Mouse (Mus musculus): ENCODE measurements at regions not wholly inside any gene's neighbourhood (a gene's known extent, or its start where the extent isn't known, plus 50 kb on each side); places are given as distances from the start of the nearest gene placed in this dataset.

DNA sequence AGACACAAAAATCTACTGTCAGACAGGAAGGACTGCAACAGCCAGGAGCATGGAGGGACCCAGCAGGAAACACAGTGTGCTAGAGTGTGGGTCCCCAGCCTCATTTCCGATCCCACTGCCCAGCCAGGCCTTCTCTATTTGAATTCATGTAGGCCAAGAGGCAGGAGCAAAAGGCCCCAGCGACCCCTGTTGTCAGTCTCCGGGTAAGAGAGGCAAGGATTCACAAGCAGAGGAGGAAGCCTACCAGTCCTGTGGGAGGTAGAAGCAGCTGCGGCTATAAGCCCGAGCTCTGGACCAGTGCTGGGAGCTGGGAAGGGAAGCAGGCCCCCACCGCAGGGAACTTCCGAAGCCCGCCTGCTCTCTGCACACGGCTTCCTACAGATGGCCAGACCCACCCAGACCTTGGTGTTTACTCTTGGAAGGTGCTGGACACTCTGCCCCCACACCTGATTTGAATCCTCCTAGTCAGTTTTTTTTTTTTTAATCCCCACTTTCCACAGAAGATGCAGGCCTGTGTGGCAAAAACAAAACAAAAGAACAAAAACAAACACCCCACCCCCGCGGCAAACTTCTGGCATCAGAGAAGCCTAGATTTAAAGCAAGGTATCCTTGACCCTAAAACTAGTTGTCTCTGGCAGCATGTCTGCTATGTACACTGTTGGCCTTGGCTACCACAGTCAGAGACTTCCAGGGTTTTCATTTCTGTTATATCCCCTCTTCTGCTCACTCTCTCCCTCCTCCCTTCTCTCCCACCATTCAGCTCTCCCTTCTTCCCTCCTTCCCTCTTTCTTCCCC lies 420.6 kb upstream of the Trpc7 start:
- H3K27me3 ChIP-seq = 0 out of 2 replicates have a peak, but pooled peaks cover 5% of the 10 kb centered on the region
- no peaks in the 10 kb centered on the region for H3K36me3 ChIP-seq
- peaks cover 18% of the 10 kb centered on the region for H3K4me1 ChIP-seq
- no peaks in the 10 kb centered on the region for H3K9me3 ChIP-seq
- H3K9ac ChIP-seq = no peak overlapping the region
- 33% methylated on average over 11 of the region's 11 CpGs for WGBS
- H3K4me3 ChIP-seq = no peak overlapping the region
- no peak overlapping the region for H3K27ac ChIP-seq
- no peak for ATAC-seq (ENCODE audit: insufficient number of reproducible peaks, insufficient read depth, low FRiP score, low TSS enrichment, low read depth)
- H3K4me2 ChIP-seq = no peak overlapping the region

GRCm38 (mm10) chr13:57314512-57314911 lies 418.7 kb upstream of the Trpc7 start:
- Histone ChIP-seq H3K4me1 (peaks cover 18% of the 10 kb centered on the region), H3K9ac (no peak overlapping the region), H3K27me3 (0 out of 2 replicates have a peak, but pooled peaks cover 7% of the 10 kb centered on the region), H3K27ac (no peak overlapping the region), H3K4me2 (no peak overlapping the region), H3K36me3 (no peaks in the 10 kb centered on the region), H3K9me3 (no peaks in the 10 kb centered on the region), H3K4me3 (no peak overlapping the region)
- WGBS = 44% methylated on average over 9 of the region's 9 CpGs
- ATAC-seq (ENCODE audit: insufficient number of reproducible peaks, insufficient read depth, low FRiP score, low TSS enrichment, low read depth) = no peak

- H3K27ac ChIP-seq = no peak overlapping the region
- H3K4me3 ChIP-seq = no peak overlapping the region
- no peaks in the 10 kb centered on the region for H3K36me3 ChIP-seq
- H3K9ac ChIP-seq = no peak overlapping the region
- H3K27me3 ChIP-seq = 0 out of 2 replicates have a peak, but pooled peaks cover 4% of the 10 kb centered on the region
- 52% methylated on average over 2 of the region's 2 CpGs for WGBS
- H3K4me2 ChIP-seq = no peak overlapping the region
- no peaks in the 10 kb centered on the region for H3K9me3 ChIP-seq
- ATAC-seq (ENCODE audit: insufficient number of reproducible peaks, insufficient read depth, low FRiP score, low TSS enrichment, low read depth) = no peak
- H3K4me1 ChIP-seq = peaks cover 18% of the 10 kb centered on the region
Measured at GRCm38 (mm10) chr13:57313731-57314130, 417.9 kb upstream of the Trpc7 start.

GRCm38 (mm10) chr13:57311235-57311634 lies 415.4 kb upstream of the Trpc7 start:
- Histone ChIP-seq H3K4me2 (no peak overlapping the region), H3K4me3 (no peak overlapping the region), H3K27ac (no peak overlapping the region), H3K27me3 (0 out of 2 replicates have a peak, but pooled peaks cover 4% of the 10 kb centered on the region), H3K4me1 (peaks cover 19% of the 10 kb centered on the region), H3K9me3 (0 out of 2 replicates have a peak, but pooled peaks cover 3% of the 10 kb centered on the region), H3K9ac (no peak overlapping the region), H3K36me3 (no peaks in the 10 kb centered on the region)
- no peak for ATAC-seq (ENCODE audit: insufficient number of reproducible peaks, insufficient read depth, low FRiP score, low TSS enrichment, low read depth)
- WGBS = 62% methylated on average over 2 of the region's 2 CpGs

DNA sequence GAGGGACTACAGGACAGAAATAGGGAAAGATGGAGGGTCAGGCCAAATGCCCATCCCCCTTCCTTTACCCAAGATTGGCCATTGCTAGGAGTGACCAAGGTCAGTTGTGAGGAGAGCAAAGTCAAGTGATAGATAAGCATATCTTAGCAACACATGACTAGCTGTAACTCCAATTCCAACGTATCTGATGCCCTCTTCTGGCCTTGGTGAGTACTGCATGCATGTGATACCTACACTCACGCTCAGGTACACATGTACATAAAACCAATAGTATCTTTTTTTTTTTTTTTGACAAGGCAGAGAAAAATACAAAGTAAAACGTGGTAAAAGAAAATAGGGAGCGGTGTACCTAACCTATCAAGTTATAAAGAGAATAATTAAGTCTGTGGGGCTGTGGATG lies 413.8 kb upstream of the Trpc7 start:
- 89% methylated on average over 4 of the region's 4 CpGs for WGBS
- no peak overlapping the region for H3K4me2 ChIP-seq
- no peak overlapping the region for H3K4me3 ChIP-seq
- H3K9ac ChIP-seq = no peak overlapping the region
- 0 out of 2 replicates have a peak, but pooled peaks cover 3% of the 10 kb centered on the region for H3K9me3 ChIP-seq
- H3K27ac ChIP-seq = no peak overlapping the region
- H3K27me3 ChIP-seq = 0 out of 2 replicates have a peak, but pooled peaks cover 4% of the 10 kb centered on the region
- H3K36me3 ChIP-seq = no peaks in the 10 kb centered on the region
- no peak for ATAC-seq (ENCODE audit: insufficient number of reproducible peaks, insufficient read depth, low FRiP score, low TSS enrichment, low read depth)
- peaks cover 13% of the 10 kb centered on the region for H3K4me1 ChIP-seq

DNA sequence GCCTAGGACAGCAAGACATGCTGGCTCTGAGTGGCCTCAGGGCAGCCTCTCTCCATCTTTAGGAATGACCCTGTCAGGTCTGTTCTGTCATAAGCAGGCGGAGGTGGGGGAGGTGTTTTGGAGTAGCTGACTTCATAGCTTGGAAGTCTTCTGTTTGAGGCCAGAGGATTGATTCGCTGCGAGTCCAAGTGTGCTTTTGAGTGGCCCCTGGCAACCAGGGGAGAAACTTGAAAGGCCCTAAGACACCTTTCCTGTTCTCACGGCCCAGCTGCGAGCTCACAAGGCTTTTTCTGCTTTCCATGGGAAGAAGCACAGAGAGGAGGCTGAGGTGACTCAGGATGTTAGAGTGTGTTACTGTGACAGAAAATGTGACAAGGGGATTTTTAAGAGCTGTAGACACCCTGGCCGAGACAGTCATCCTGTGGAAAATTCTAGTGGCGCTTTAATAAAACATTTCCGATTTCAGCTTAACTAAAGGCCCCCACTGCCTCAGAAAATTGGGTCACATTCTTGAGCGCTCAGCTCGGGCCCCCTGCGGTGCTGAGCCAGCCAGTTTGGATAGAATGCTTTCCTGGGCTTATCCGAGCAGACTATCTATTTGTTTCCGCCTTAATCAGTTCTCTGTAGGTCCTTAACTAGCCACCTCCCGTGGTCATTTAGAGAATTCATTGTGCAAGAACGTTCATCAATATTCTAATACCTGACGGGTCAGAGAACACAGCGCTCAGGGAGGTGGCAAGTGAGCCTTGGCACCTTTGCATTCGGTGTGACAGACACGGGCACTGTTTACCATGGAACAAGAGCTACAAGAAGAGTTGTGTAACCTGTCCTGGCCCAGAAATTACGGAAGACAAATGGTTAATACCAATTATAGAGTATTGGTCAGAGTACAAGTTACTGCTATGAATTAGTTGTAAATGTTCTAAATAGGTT lies 412.4 kb upstream of the Trpc7 start:
- no peak for ATAC-seq (ENCODE audit: insufficient number of reproducible peaks, insufficient read depth, low FRiP score, low TSS enrichment, low read depth)
- Histone ChIP-seq H3K9me3 (0 out of 2 replicates have a peak, but pooled peaks cover 3% of the 10 kb centered on the region), H3K4me1 (peaks cover 8% of the 10 kb centered on the region), H3K9ac (no peak overlapping the region), H3K4me3 (no peak overlapping the region), H3K27me3 (0 out of 2 replicates have a peak, but pooled peaks cover 4% of the 10 kb centered on the region), H3K4me2 (no peak overlapping the region), H3K36me3 (no peaks in the 10 kb centered on the region), H3K27ac (no peak overlapping the region)
- 27% methylated on average over 20 of the region's 20 CpGs for WGBS

DNA sequence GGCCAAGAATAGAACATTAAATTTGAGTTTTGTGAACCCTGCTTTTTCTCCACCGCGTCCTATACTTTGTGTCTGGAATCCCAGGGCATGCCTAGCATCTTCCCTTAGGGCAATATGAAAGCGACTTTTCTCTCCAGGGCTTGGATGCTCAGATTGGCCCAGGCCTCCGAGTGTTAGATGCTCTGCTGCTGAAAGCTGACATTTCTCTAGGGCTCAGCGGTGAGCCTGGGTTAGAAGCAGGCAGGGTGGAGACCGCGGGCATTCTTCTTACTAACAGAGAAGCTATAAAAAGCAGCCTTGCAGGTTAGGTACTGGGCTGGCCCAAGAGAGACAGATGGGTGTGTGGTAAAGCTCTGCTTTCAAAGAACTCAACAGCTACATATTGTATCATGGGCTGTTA lies 409.8 kb upstream of the Trpc7 start:
- Histone ChIP-seq H3K4me3 (no peak overlapping the region), H3K27me3 (no peaks in the 10 kb centered on the region), H3K9me3 (0 out of 2 replicates have a peak, but pooled peaks cover 3% of the 10 kb centered on the region), H3K9ac (no peak overlapping the region), H3K4me2 (no peak overlapping the region), H3K27ac (no peak overlapping the region), H3K36me3 (no peaks in the 10 kb centered on the region), H3K4me1 (peaks cover 8% of the 10 kb centered on the region)
- WGBS = 84% methylated on average over 7 of the region's 7 CpGs
- ATAC-seq (ENCODE audit: insufficient number of reproducible peaks, insufficient read depth, low FRiP score, low TSS enrichment, low read depth) = no peak

DNA sequence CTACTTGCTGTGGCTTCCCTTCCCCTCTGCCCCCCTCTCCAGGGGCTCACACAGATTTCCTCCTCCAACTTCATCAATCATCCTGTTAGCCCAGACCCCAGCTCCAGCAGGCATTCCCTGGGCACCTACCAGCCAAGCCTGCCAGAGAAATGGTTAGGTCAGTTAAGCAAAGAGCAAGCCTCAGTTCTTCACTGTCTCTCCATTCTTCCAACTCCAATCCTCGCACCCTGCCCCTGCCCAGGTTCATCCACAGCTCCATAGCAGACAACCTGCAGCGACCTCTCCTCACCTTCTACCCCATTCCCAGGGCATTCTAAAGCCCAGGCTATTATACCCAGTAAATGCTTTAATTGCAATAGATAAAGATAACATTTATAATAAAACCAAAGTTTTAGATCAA lies 408.0 kb upstream of the Trpc7 start:
- Histone ChIP-seq H3K36me3 (no peaks in the 10 kb centered on the region), H3K4me1 (peaks cover 8% of the 10 kb centered on the region), H3K9me3 (0 out of 2 replicates have a peak, but pooled peaks cover 3% of the 10 kb centered on the region), H3K9ac (no peak overlapping the region), H3K4me2 (no peak overlapping the region), H3K4me3 (no peak overlapping the region), H3K27ac (no peak overlapping the region), H3K27me3 (no peaks in the 10 kb centered on the region)
- ATAC-seq (ENCODE audit: insufficient number of reproducible peaks, insufficient read depth, low FRiP score, low TSS enrichment, low read depth) = no peak
- WGBS = 80% methylated on average over 2 of the region's 2 CpGs

DNA sequence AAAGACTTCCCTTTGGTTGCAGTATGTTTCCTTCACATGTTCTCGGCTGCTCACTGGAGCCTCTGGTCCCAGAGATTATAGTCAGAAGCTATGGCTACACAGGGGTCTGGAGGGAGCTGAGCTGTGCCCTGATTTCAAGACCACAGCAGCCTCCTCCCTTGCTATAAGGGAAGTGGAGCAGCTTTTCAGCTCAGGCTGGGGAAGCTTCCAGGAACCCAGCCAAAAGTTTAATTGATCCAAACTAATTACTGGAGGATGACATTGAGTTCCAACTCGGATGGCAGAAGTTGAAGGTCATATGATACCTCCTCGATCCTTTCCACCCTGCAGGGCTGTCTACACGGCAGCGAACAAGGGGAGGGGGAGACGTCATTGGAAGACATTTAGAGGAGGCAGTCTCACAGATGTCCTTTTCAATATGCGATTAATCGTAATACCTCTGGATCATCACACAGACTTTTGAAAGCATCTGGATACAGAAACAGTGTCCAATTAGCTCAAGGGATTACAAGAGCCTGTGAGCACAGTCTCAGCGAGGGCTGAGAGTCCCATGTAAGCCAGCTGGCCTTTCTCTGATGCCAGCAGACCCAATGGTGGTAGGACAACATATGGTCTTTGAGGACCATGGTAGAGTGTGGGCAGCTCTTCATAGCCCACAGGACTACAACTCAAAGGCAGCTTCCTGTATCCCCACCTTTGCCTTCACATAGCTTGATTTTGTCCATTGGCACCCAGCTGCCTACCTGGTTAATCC lies 396.1 kb upstream of the Trpc7 start:
- 0 out of 2 replicates have a peak, but pooled peaks cover 2% of the 10 kb centered on the region for H3K27me3 ChIP-seq
- no peaks in the 10 kb centered on the region; the same call in 1 of the 2 replicates for H3K9me3 ChIP-seq
- WGBS = 56% methylated on average over 9 of the region's 9 CpGs
- no peak overlapping the region for H3K27ac ChIP-seq
- H3K9ac ChIP-seq = no peak overlapping the region
- ATAC-seq (ENCODE audit: insufficient number of reproducible peaks, insufficient read depth, low FRiP score, low TSS enrichment, low read depth) = no peak
- no peak overlapping the region for H3K4me3 ChIP-seq
- no peaks in the 10 kb centered on the region for H3K36me3 ChIP-seq
- no peaks in the 10 kb centered on the region for H3K4me1 ChIP-seq
- no peak overlapping the region for H3K4me2 ChIP-seq

DNA sequence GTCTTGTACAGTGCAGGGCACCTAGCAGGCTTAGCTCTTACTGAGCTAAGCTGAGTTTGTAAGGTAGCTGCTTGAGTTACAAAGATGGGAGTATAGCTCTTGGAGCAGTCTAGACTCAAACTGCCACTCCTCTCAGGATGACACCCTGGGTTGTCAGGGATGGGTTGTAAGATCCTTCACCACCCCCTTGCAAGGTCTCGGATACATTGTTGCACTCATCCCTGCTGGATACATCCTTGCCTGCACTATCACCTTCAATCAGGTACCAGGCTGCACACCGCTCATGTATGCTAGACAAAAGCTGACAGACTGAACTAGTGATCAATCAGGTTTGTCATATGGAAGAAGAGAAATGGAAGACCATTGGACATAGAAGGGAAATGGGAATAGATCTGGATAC lies 390.4 kb upstream of the Trpc7 start:
- 94% methylated on average over 2 of the region's 2 CpGs for WGBS
- Histone ChIP-seq H3K27ac (no peak overlapping the region), H3K27me3 (0 out of 2 replicates have a peak, but pooled peaks cover 2% of the 10 kb centered on the region), H3K4me2 (no peak overlapping the region), H3K9me3 (peaks cover 5% of the 10 kb centered on the region; the same call in 1 of the 2 replicates), H3K4me1 (peaks cover 6% of the 10 kb centered on the region; the same call in 1 of the 2 replicates), H3K9ac (no peak overlapping the region), H3K36me3 (no peaks in the 10 kb centered on the region), H3K4me3 (no peak overlapping the region)
- no peak for ATAC-seq (ENCODE audit: insufficient number of reproducible peaks, insufficient read depth, low FRiP score, low TSS enrichment, low read depth)

DNA sequence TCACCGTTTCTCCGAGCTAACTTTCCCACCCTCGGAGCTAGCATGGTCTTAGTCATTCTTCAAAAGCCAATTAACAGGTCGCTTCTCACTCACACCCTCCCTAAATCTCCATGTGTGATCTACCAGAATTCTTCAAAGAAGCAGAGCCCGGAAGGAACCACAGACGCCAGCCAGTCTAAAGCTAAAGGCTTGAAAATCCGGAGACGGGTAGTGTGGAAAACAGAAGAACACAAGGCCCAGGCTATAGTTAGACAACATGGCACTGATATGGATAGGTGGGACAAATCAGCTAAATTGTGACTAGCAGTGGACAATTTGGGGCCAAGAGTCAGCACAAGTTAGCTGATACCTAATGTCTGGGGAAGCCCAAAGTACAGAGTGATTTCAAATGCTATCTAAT lies 387.0 kb upstream of the Trpc7 start:
- Histone ChIP-seq H3K4me2 (no peak overlapping the region), H3K4me3 (no peak overlapping the region), H3K27ac (no peak overlapping the region), H3K27me3 (no peaks in the 10 kb centered on the region), H3K36me3 (no peaks in the 10 kb centered on the region), H3K9ac (no peak overlapping the region), H3K9me3 (peaks cover 5% of the 10 kb centered on the region; the same call in 1 of the 2 replicates), H3K4me1 (peaks cover 6% of the 10 kb centered on the region; the same call in 1 of the 2 replicates)
- no peak for ATAC-seq (ENCODE audit: insufficient number of reproducible peaks, insufficient read depth, low FRiP score, low TSS enrichment, low read depth)
- WGBS = 71% methylated on average over 8 of the region's 8 CpGs

Data from embryonic facial prominence, embryonic 13.5 days (tissue).